Mouse (Mus musculus): ENCODE data around the gene Trim41. TPM values are rescaled to one million over a fixed set of nuclear protein-coding genes. Genes with fewer than 3 reads are reported as not detected.
"Not testable (repeated sequence)": the region's sequence is repeated elsewhere in the genome, so short reads cannot be mapped to it uniquely, and the experiment has no call there.

The Trim41 gene
- 10 to 100 TPM; 26.4 to 27.0 TPM for total RNA-seq (2021)
- long read RNA-seq, experiment 1, partial matches to known transcripts: 0 of 4 reads
- long read RNA-seq, experiment 1, other reads (novel, unspliced or antisense): 3 of 4 reads
- long read RNA-seq, experiment 2, partial matches to known transcripts: 0 of 1 reads
- long read RNA-seq, experiment 2, other reads (novel, unspliced or antisense): 1 of 1 reads

DNA sequence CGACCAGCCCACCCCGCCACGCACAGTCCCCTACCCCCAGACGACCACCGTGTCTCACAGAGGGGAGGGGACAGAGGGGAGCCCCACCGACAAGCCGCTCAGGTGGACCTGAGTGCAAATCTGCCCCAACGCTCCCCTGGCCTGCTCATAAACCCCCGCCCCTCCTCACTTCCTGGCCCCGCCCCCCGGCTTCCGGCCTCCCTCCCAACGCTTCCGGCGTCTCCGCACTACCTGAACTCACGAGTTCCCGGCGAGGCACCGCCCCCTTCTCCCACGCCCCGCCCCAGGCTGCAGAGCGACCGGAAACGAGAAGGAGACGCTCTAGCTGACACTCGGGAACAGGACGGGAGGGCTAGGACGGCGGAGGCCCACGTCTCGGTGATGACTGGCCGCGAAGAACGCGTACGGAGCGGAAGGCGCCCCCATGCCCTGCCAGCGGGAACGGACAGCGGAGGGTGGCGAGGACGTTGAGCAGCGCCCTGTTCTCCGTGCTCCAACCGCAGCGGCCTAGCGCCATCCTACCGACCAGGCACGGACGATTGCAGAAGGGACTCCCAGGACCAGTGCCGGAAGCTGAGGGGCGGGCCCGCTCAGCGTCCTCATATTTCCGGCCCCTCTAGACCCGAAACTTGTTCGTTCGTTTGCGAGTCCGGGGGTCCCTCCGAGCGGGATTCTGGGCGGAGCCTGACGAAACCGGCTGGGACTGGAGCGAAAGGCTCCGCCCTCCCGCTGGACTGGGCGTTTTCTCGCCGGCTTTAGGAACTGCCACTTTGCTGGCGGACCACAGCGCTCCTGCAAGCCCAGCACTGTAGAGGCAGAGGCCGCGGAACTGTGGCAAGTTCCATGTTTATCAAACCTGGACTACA, at the start of gene Trim41:
Gene Trim41 (minus strand): TSS at position 554 of the 866 bp plus-strand sequence.
- intact Hi-C loops (cut with DNase I): loop anchor here (5.0 kb wide), 1 partner anchor 385 kb away; the partner anchor contains the start of gene Zfp62

DNA sequence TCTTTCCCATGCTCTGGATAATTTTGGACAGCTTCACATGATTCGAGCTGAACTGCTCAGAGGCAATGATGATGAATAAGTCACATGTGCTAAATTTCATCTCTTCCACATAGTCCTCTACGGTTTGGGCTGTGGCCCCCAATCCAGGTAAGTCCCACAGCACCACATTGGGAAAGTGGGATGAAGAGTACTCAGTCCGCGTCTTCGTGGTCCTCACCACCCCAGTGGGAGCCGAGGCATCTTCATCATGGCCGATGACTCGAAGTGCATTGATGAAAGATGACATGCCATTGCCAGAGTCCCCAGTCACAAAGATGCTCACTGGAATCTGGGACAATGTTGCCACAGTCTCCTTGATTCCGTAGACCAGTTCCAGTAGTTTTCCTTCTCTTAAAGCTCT, 49.3 kb upstream of the Trim41 start:
- intact Hi-C loops (cut with DNase I): no loop called here
- no peak for DNase-seq

More for the DNA sequence above, at the start of gene Trim41:
- DNase-seq: peak; percentile 99

DNA sequence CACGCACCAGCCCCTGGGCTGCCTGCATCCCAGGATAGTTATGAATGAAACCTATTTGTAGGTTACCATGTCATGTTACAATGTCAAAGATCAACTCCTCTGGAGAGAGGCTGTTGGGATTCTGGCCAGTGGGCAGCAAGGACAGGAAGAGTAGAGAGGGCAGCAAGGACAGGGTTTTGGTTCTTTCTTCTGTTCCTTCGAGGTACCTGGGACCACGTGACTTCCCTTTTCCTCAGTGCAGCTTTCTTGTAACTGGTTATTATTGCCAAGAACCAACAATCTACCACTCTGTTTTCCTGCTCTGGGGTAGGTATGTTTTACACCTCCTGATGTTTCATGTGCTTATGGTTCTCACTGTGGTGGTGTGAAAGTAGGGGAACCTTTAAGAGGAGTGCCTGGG, 46.7 kb upstream of the Trim41 start:
- intact Hi-C loops (cut with DNase I): no loop called here

DNA sequence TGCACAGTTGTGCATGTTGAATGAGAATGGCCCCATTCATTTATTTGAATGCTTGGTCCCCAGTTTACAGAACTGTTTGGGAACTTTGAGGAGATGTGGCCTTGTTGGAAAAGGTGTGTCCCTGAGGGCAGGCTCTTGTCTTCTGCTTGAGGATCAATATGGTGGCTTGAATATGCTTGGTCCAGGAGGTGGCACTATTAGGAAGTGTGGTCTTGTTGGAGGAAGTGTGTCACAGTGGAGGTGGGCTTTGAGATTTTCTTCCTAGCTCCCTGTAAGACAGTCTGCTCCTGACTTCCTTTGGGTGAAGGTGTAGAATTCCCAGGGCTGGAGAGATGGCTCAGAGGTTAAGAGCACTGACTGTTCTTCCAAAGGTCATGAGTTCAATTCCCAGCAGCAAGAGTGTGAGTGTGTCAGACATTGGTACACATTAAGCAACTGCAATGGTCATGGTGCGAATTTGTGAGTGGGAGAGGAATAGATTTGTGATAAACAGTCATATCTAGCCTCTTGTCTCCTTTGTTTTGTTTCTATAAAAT, 45.7 kb upstream of the Trim41 start:
- intact Hi-C loops (cut with DNase I): no loop called here
- no peak for DNase-seq

More for the DNA sequence above, 46.7 kb upstream of the Trim41 start:
- no peak for DNase-seq

DNA sequence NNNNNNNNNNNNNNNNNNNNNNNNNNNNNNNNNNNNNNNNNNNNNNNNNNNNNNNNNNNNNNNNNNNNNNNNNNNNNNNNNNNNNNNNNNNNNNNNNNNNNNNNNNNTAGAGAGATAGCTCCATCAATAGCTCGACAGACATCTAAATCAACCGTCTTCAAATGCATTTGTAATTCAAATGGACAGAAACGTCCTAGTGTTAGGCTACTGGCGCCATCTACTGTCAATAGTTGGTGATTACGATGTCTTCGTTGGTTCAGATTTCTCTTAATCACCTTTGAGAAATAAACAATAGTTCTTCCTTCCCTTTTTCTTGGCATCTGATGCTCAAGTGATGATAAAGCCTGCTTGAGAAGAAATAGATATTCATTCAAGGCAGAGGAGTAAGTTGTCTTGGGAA, 41.9 kb upstream of the Trim41 start:
- peak; percentile 42 to 76 for DNase-seq

DNA sequence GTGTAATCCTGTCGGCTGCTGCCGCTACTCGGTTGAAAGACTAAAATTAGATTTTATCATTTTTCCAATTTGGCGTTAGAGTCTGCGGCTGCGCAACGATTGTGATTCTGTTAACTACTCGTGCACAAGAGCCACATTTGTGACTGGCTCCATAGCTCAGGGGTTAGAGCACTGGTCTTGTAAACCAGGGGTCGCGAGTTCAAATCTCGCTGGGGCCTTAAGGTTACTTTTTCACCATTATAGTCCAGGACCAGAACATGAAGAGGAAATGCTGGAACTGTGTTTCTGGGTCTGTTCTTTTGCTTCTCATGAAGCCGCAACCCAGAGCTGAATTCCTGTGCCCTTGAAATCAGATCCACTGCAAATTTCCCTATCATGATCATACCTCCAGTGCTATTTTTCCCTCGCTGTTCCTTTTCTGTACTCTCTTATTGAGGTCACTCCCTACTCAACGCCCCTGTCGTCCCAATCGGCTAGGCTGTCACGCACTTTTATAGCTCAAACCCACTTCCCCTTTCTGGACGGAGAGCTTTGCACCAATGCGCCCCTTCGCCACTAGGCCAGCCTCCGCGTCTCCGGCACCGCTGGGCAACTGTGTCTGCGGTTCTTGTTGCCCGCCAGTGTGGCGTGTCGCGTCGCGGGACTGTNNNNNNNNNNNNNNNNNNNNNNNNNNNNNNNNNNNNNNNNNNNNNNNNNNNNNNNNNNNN, 36.5 kb upstream of the Trim41 start:
- peak; percentile 87 to 90 for DNase-seq
- intact Hi-C loops (cut with DNase I): loop anchor here (1.0 kb wide), 2 partner anchors 14 to 18 kb away; no protein-coding TSS in a partner anchor

More for the DNA sequence above, 41.9 kb upstream of the Trim41 start:
- intact Hi-C loops (cut with DNase I): loop anchor here (1.0 kb wide), 1 partner anchor 69 kb away; no protein-coding TSS in a partner anchor

DNA sequence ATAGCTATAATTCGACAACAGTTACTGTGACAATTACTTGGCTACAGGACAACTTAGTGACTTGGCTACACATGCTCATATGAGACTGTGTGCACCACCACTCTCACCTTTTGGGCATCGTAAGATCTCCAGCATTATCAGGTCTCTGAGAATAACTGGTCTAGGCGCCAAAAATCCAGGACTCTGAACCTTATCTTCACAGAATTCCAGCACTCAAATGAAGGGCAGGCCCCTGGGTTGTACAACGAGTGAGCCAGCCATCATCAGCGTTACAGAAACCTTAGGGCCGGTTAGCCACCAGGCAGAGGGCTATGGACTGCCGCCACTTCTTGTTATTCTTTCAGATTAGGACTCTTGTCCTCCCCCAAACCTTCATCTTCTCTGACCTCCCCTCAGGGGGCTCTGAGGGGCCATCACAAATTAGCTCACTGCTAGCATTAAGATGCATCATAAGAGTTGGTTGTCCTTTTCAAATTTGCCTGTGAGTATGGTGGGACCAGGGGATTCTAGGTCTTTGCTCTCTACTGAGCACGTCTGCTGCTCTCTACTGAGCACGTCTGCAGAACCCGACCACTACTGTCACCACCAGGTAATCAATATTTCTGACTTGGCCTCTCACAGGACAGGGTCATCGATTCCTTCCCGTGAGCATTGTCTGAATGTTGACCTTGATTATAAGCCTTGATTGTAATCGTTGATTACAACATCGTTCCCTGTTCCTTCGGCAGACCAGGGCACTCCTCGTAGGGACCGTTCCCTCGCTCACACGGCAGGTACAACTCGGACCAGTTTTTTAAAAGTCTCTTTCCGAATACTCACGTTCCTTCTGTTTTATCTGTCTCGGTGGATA, 35.7 kb upstream of the Trim41 start:
- DNase-seq: no peak
- intact Hi-C loops (cut with DNase I): loop anchor here (1.0 kb wide), 2 partner anchors 14 to 18 kb away; no protein-coding TSS in a partner anchor

DNA sequence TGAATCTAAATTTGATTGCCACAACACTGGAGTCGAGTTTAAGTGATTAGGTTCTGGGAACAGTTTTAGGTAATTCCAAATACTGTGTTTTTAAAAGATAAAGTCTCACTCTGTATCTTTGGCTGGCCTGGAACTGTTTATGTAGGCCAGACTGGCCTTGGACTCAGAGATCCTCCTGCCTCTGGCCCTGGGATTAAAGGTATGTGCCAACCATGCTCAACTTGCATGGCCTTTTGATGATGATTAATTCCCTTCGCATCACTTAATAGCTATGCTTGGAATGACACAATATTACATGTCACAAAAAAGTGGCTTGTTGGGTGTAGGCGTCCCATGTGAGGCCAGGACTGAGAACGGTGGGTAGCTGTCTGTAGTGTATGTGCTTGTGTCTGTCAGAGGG, 35.0 kb upstream of the Trim41 start:
- intact Hi-C loops (cut with DNase I): no loop called here
- DNase-seq: no peak

DNA sequence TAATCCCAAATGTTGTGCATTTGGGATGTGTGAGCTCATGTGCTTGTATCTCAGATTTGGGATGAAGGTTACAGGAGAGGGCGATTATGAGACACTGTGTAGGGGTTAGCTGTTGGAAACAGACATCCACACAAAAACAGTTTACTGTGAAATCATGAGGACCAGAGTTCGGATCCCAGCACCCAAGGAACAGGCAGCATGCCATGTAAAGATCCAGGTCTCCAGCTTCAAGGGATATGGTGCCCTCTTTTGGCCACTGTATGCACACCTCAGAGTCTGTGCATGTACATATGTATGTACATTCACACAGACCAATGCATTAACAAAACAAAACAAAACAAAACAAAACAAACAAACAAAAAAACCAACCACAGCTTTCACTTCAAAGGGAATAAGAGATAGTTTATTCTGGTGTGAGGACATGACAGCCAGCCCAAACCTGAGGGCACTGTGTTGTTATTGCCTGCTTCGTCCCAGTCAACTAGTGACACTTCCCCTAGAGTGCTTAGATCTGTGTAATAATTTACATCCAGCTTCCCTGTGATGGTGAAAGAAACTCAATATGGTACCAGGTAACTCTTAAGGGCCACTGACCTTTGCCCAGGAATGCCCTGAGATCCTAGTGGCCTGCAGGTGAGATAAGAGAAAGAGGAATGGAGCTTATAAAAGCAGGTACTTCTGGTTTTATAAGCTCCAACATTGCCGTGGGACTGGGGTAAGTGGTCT, 34.3 kb upstream of the Trim41 start:
- no peak for DNase-seq
- intact Hi-C loops (cut with DNase I): no loop called here

DNA sequence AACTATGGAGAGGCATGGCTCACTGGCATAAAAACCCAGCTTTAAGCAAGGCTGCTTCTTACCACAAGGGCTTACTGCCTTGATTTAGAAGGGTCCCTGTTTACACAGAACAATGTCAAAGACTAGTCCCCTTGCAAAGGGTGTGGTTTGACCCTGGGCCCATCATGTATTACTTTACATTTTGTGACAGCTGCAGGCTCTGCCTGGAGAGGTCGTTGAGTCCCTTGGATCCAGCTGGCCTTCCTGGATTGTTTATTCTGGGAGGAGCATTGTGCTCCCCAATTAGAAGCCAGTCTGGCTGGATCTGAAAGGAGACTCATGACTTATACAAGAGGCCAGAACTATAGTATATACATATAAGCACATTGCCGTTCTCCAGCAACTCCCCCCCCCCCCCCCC, 33.1 kb upstream of the Trim41 start:
- intact Hi-C loops (cut with DNase I): no loop called here
- no peak for DNase-seq

DNA sequence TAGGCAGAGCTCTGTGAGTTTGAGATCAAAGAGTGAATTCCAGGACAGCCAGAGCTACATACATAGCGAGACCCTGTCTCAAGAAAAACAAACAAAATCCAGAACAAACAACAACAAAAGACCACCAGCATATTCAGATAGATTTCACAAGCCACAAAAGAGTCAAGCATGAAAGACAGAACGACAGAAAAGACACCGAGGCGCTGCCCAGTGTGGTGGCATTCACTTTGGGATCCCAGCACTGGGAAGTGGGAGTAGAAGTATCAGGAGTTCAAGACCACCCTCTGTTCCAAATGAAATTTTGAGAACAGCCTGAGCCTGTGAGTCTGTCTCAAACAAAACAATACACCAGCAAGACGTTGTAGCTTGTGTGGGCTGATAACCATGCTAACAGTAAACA, 29.7 kb upstream of the Trim41 start:
- DNase-seq: no peak
- intact Hi-C loops (cut with DNase I): no loop called here

DNA sequence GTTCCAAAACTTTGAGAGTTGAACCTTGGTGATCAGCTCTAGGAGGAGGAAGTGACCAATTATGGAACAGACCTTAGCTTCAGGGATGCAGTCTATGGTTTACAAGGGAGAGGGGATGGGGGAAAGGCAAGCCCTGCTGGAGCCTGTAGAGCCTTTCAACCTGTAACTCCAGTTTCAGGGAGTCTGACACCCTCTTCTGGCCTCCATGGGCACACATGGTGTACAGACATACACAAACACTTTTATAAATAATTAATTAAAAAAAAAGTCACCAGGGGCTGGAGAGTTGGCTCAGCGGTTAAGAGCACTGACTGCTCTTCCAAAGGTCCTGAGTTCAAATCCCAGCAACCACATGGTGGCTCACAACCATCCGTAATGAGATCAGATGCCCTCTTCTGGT, 29.2 kb upstream of the Trim41 start:
- intact Hi-C loops (cut with DNase I); DNase-seq: not testable (repeated sequence)

DNA sequence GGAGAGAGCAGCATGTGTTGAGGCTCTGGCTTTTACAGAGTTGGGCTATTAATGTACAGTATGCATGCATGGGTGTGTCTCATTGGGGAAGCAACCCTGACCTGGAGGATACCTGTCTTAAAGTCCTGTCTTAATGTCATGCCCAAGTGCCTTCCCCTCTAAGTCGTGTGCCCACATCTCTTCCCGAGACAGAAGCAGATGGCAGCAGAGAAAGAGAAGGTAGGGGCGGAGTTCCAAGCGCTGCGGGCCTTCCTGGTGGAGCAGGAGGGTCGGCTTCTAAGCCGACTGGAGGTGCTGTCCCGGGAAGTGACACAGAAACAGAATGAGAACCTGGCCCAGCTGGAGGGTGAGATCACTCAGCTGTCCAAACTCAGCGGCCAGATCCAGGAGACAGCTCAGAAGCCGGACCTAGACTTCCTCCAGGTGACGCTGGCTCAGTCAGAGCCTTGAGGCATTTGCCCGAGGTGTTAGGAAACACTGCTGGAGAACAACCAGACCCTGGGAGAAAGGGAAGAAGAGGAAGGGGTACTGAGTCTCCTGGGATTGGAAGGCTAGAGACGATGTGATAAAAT, 28.2 kb upstream of the Trim41 start:
- no peak for DNase-seq
- intact Hi-C loops (cut with DNase I): no loop called here

DNA sequence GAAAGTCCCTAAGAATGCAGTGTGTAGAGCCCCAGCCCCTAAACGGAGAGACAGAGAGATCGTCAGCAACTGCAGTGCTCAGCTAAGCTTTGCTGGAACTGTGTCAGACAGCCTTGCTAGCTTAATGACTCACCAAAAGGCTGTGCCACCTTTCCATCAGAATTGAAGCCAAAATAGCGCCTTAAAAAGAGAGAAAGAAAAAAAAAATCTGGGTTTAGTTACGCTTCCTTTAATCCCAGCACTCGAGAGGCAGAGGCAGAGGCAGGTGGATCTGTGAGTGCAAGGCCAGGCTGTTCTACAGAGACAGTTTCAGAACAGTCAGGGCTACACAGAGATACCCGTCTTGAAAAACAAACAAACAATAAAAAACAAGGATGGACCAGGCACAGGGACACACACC, 27.2 kb upstream of the Trim41 start:
- intact Hi-C loops (cut with DNase I): no loop called here
- no peak for DNase-seq

DNA sequence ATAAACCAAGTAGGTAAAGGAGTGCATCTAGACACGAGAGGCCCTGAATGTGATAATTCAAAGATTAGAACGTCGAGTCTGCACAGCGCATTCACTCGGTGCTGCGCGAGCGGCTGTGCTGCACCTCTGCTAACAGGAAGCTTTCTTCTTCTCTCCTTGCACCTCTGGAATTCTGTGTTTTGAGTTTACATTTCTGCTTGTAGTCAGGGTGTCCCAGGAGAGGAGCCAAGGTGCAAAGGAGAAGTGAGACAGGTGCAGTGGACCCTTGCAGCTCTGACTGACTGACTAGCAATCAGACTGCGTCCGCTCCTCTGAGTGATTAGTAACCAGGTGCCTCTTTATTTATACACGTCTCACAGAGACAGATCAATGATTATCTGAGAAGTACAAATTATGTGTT, 26.0 kb upstream of the Trim41 start:
- intact Hi-C loops (cut with DNase I): no loop called here

DNA sequence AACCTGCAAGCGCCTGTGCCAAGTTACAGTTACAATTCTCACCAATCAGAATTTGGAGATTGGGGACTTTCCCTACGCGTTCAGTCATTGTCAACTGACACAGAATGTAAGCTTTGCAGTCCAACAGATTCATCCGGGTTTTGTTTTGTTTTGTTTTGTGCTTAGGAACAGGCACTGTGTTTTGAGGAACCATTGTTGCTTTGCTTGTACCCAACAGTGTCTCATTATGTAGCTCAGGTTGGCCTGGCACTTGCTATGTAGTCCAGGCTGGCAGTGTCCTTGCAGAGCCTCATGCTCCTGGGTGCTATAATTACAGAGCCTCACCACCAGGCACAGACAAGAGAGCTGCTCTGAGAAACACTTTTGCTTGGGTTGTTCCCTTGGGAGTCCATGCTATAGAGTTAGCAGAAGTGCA, 25.2 kb upstream of the Trim41 start:
- DNase-seq: no peak
- intact Hi-C loops (cut with DNase I): no loop called here

More for the DNA sequence above, 26.0 kb upstream of the Trim41 start:
- DNase-seq: no peak

DNA sequence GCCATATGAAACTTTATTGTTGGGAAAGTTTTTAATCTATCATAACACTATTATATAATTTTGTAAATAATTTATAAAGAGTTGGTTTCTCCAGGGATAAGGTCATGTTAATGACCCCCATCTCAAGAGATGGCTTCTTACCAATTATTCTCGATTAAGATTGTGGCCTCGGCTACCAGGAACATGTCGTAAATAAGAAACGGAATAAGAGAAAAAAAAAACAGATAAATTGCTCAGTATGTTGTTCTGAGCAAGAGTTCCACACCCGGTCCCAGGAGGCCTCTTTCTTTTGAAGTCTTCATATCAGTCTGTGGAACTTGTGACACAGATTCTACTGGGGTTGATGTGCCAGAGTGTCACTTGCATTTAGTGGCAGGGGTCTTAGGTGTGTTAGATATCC, 24.1 kb upstream of the Trim41 start:
- no peak for DNase-seq
- intact Hi-C loops (cut with DNase I): no loop called here

DNA sequence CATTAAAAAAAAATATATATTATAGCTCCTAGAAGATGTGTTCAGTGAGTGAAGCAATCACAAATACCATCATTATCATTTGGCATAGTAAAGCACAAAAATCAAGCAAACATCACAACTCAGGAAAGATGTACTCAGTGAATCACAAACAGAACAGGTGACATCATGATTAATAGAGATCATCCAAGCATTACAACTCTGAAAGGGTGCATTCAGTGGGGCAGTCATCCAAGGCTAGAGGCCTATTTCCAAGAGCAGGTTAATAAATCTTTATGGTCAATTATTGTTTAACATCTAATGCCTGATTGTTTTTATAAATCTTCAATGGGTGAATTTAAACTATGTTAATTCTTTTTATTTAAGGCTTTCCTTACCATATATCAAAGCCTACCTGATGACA, 23.7 kb upstream of the Trim41 start:
- intact Hi-C loops (cut with DNase I): no loop called here

More for the DNA sequence above, 23.7 kb upstream of the Trim41 start:
- no peak for DNase-seq
